Mouse (Mus musculus) small intestine, adult 2 months (tissue): ENCODE data around the gene Tymp.

ENCODE experiments used
- CTCF ChIP-seq: fragments of 200-500 bp; IDR thresholded peaks from 2 replicates; pipeline ENCODE4 v1.5.1; 2012; ENCODE audit warnings: low read depth, mild to moderate bottlenecking, control low read depth, inconsistent platforms, low read length, moderate library complexity, mixed read lengths; ENCODE audit not compliant: insufficient replicate concordance, insufficient read length; ENCODE audit errors: extremely low read depth
- POLR2A ChIP-seq: fragments of 200-500 bp; IDR thresholded peaks from 2 replicates; pipeline ENCODE4 v1.6.1; 2012; ENCODE audit warnings: low read depth, mild to moderate bottlenecking, control low read depth, inconsistent platforms, low read length, moderate library complexity

DNA sequence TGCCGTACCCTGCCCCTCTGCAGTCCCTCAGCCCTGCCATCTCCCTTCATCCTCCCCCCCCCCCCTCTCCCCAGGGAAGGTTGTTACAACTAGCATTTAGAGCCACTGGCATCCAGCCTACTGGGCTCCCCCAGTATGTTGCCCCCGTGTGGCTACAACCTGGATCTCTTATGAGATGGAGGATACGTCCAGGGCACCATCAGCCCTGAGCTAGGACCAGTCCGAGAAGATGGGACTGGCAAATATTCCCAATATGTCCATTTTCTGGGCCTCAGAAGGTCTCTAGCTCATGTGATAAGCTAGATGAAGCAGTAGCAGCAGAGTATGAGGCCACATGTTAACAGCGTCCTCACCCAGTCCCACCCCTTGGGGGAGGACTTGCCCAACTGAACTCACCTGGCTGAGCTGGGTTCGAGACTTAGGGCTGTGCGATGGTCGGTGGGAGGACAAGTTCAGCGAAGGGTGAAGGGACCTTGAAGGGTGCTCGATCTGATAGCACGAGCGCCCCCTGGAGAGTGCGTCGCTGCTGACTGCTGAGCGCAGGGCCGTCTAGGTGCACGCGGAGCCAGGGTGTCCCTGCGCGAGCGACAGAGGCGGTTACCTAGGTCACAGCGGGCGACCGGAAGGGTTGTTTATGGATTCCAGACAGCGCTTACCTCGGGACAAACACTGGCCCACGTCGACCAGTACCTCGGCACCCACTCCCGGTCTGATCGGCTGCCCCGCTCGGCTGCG is 3.6 kb downstream of the Tymp start:
- TF ChIP-seq CTCF (peak; percentile 59), POLR2A (no peak)
